Mouse (Mus musculus): ENCODE data around the gene Cntn3. TPM values are rescaled to one million over a fixed set of nuclear protein-coding genes. Genes with fewer than 3 reads are reported as not detected.
A peak's percentile ranks its signal among the peaks of the same experiment; 100 is the strongest.

Cntn3 gene
- polyA plus RNA-seq, 1 experiment from 2014 or later: 4.0 TPM

DNA sequence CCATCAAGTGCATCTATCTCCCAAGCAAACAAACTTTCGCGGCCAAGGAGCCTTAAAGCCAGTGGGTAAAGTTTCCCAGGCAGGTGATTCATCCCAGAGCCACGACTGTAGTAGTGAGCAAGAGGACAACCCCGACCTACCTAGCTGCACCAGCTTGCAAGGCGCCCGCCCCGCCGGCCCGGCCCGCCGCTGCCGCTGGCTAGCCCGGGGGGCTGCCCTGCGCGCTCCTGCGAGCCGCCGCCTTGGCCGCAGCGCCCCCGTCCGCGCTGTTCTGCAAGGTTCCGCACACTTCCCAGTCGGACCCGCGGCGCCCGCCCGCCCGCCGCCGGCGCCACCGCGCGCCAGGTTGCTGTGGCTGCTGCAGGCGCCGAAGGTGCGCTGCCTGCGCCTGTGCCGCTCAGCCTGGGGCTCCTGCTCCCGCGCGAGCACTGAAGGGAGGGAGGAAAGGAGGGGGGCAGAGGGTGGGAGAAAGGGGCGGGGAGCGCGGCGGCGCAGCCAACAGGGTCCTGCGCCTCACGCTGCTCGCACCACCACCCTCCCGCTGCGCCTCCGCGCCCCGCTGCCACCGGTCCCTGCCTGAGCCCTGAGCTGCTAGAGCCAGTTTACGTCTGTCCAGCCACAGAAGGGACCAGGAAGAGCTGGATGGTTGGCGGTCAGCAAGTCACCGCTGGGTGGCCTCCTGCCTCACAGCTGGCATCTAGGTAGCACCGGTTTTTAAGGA lies 8.7 kb downstream of the Cntn3 start:
- WGBS: under 1% methylated on average over 63 of the region's 63 CpGs

DNA sequence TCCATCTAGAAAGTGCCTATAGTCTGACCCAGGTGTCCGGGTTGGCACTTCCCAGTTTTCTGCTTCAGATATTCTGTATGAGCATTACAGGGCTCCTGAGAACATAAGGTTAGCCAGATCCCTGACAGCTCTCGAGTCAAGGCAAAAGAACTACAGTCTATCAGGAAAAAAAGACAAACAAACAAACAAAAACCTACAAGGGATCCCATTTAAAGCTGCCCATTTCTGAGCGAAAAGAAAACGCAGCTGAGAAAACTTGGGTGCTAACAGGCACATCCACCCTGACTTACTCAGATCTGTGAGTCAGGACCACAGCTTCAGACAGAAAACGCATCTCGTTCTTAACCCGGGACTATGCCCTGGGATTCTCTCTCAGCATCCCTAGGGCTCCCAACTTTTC lies 9.5 kb downstream of the Cntn3 start:
- peak overlapping the region; percentile 85 for H3K4me2 ChIP-seq (ENCODE audit: low read length)
- no peaks in the 10 kb centered on the region for H3K27me3 ChIP-seq (ENCODE audit: control insufficient read depth, insufficient read depth, low read length)
- DNase-seq (peak; percentile 44), ATAC-seq (ENCODE audit: low FRiP score, low TSS enrichment) (no peak)
- H3K9ac ChIP-seq (replicated peaks; ENCODE audit: low read length): peak overlapping the region; percentile 46; the same call in 1 of the 2 replicates
- no peaks in the 10 kb centered on the region for H3K4me1 ChIP-seq (ENCODE audit: control insufficient read depth, insufficient read depth, low read length)
- WGBS: 6% methylated on average over 7 of the region's 7 CpGs
- H3K36me3 ChIP-seq (ENCODE audit: control insufficient read depth, insufficient read depth, low read length): no peaks in the 10 kb centered on the region
- H3K4me3 ChIP-seq (replicated peaks; ENCODE audit: low read depth, low read length): peak overlapping the region; percentile 52
- no peak overlapping the region for H3K27ac ChIP-seq (replicated peaks; ENCODE audit: low read depth, low read length)
- H3K9me3 ChIP-seq (ENCODE audit: control insufficient read depth, low read length): no peaks in the 10 kb centered on the region

More for the DNA sequence above, 8.7 kb downstream of the Cntn3 start:
- Histone ChIP-seq H3K36me3 (ENCODE audit: control insufficient read depth, insufficient read depth, low read length) (no peaks in the 10 kb centered on the region), H3K27ac (replicated peaks; ENCODE audit: low read depth, low read length) (peak overlapping the region; percentile 53), H3K4me3 (replicated peaks; ENCODE audit: low read depth, low read length) (peak overlapping the region; percentile 52), H3K4me1 (ENCODE audit: control insufficient read depth, insufficient read depth, low read length) (no peaks in the 10 kb centered on the region), H3K9me3 (ENCODE audit: control insufficient read depth, low read length) (no peaks in the 10 kb centered on the region), H3K4me2 (ENCODE audit: low read length) (peak overlapping the region; percentile 85), H3K9ac (replicated peaks; ENCODE audit: low read length) (peak overlapping the region; percentile 46), H3K27me3 (ENCODE audit: control insufficient read depth, insufficient read depth, low read length) (no peaks in the 10 kb centered on the region)
- ATAC-seq (ENCODE audit: low FRiP score, low TSS enrichment) (peak; percentile 98), DNase-seq (peak; percentile 90)

- 78% methylated on average over 3 of the region's 3 CpGs for WGBS
- Histone ChIP-seq H3K4me1 (ENCODE audit: control insufficient read depth, insufficient read depth, low read length) (no peaks in the 10 kb centered on the region), H3K9me3 (ENCODE audit: control insufficient read depth, low read length) (no peaks in the 10 kb centered on the region), H3K27me3 (ENCODE audit: control insufficient read depth, insufficient read depth, low read length) (no peaks in the 10 kb centered on the region), H3K4me3 (replicated peaks; ENCODE audit: low read depth, low read length) (no peak overlapping the region), H3K4me2 (ENCODE audit: low read length) (no peak overlapping the region), H3K9ac (replicated peaks; ENCODE audit: low read length) (no peak overlapping the region), H3K36me3 (ENCODE audit: control insufficient read depth, insufficient read depth, low read length) (no peaks in the 10 kb centered on the region), H3K27ac (replicated peaks; ENCODE audit: low read depth, low read length) (no peak overlapping the region)
- ATAC-seq (ENCODE audit: low FRiP score, low TSS enrichment): no peak
- DNase-seq: no peak
Measured at GRCm38 (mm10) chr6:102557521-102557920, 15.4 kb downstream of the Cntn3 start.

DNA sequence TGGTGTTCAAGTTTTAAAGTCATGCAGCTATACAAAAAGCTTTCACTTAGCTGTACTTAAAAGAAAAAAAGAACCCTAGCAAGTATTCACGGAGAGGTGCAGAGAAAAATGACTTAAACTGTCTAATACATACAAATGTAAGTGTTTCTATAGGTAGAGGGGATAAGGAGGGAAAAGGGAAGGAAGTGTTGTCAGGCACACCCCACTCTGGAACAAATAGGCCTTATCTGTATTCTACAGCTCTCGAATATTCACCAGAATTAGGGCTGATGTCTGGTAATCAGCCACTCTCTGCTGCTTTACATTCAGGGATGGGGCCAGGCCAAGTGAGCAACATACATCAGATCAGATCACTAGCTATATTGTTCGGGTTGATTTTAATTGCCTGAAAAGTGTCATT lies 16.4 kb downstream of the Cntn3 start:
- Histone ChIP-seq H3K9ac (replicated peaks; ENCODE audit: low read length) (no peak overlapping the region), H3K36me3 (ENCODE audit: control insufficient read depth, insufficient read depth, low read length) (no peaks in the 10 kb centered on the region), H3K27me3 (ENCODE audit: control insufficient read depth, insufficient read depth, low read length) (no peaks in the 10 kb centered on the region), H3K27ac (replicated peaks; ENCODE audit: low read depth, low read length) (no peak overlapping the region), H3K9me3 (ENCODE audit: control insufficient read depth, low read length) (no peaks in the 10 kb centered on the region), H3K4me3 (replicated peaks; ENCODE audit: low read depth, low read length) (no peak overlapping the region), H3K4me2 (ENCODE audit: low read length) (no peak overlapping the region), H3K4me1 (ENCODE audit: control insufficient read depth, insufficient read depth, low read length) (no peaks in the 10 kb centered on the region)
- no peak for ATAC-seq (ENCODE audit: low FRiP score, low TSS enrichment)
- no peak for DNase-seq
- WGBS: 72% methylated on average over 3 of the region's 3 CpGs

GRCm38 (mm10) chr6:102555814-102556437 lies 17.0 kb downstream of the Cntn3 start:
- Histone ChIP-seq H3K4me3 (replicated peaks; ENCODE audit: low read depth, low read length) (no peak overlapping the region), H3K9ac (replicated peaks; ENCODE audit: low read length) (no peak overlapping the region), H3K4me1 (ENCODE audit: control insufficient read depth, insufficient read depth, low read length) (no peaks in the 10 kb centered on the region), H3K36me3 (ENCODE audit: control insufficient read depth, insufficient read depth, low read length) (no peaks in the 10 kb centered on the region), H3K27ac (replicated peaks; ENCODE audit: low read depth, low read length) (no peak overlapping the region), H3K4me2 (ENCODE audit: low read length) (no peak overlapping the region), H3K9me3 (ENCODE audit: control insufficient read depth, low read length) (no peaks in the 10 kb centered on the region), H3K27me3 (ENCODE audit: control insufficient read depth, insufficient read depth, low read length) (no peaks in the 10 kb centered on the region)
- ATAC-seq (ENCODE audit: low FRiP score, low TSS enrichment): no peak
- DNase-seq: no peak
- 91% methylated on average over 4 of the region's 4 CpGs for WGBS

DNA sequence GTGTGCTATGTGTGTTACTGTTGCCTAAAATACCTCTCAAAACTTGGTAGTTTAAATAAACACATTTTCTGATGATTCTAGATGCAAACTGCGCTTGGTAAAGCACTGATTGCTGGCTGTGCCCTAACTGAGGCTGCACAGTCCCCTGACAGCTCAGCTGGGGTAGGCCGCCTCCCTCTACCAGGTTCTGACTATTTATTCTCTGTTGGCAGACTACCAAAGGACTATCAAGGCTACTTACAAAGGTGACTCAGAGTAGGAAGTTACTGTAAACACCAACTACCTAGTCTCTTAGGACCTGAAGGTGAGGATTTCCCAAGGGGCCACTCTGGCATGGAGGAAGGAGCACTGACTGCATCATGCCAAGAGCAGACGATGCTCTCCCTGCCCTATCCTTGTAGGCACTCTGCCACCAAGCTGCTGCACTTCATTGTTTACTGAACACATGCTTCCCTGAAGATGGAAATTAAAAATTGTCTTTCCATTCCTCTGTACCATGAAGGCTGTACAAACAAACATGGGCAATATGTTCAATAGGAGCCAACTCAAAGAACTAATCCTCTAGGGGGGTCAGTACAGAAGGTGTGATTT lies 17.7 kb downstream of the Cntn3 start:
- Histone ChIP-seq H3K4me2 (ENCODE audit: low read length) (no peak overlapping the region), H3K36me3 (ENCODE audit: control insufficient read depth, insufficient read depth, low read length) (no peaks in the 10 kb centered on the region), H3K9me3 (ENCODE audit: control insufficient read depth, low read length) (no peaks in the 10 kb centered on the region), H3K9ac (replicated peaks; ENCODE audit: low read length) (no peak overlapping the region), H3K27me3 (ENCODE audit: control insufficient read depth, insufficient read depth, low read length) (no peaks in the 10 kb centered on the region), H3K27ac (replicated peaks; ENCODE audit: low read depth, low read length) (no peak overlapping the region), H3K4me3 (replicated peaks; ENCODE audit: low read depth, low read length) (no peak overlapping the region), H3K4me1 (ENCODE audit: control insufficient read depth, insufficient read depth, low read length) (no peaks in the 10 kb centered on the region)
- no peak for DNase-seq
- no peak for ATAC-seq (ENCODE audit: low FRiP score, low TSS enrichment)
- 87% methylated on average over 3 of the region's 3 CpGs for WGBS

- DNase-seq (no peak), ATAC-seq (ENCODE audit: low FRiP score, low TSS enrichment) (no peak)
- Histone ChIP-seq H3K9ac (replicated peaks; ENCODE audit: low read length) (no peak overlapping the region), H3K4me3 (replicated peaks; ENCODE audit: low read depth, low read length) (no peak overlapping the region), H3K27ac (replicated peaks; ENCODE audit: low read depth, low read length) (no peak overlapping the region), H3K27me3 (ENCODE audit: control insufficient read depth, insufficient read depth, low read length) (no peaks in the 10 kb centered on the region), H3K36me3 (ENCODE audit: control insufficient read depth, insufficient read depth, low read length) (no peaks in the 10 kb centered on the region), H3K9me3 (ENCODE audit: control insufficient read depth, low read length) (no peaks in the 10 kb centered on the region), H3K4me1 (ENCODE audit: control insufficient read depth, insufficient read depth, low read length) (no peaks in the 10 kb centered on the region), H3K4me2 (ENCODE audit: low read length) (no peak overlapping the region)
- WGBS: 88% methylated on average over 7 of the region's 7 CpGs
Measured at GRCm38 (mm10) chr6:102541633-102542412, 31.1 kb downstream of the Cntn3 start.

DNA sequence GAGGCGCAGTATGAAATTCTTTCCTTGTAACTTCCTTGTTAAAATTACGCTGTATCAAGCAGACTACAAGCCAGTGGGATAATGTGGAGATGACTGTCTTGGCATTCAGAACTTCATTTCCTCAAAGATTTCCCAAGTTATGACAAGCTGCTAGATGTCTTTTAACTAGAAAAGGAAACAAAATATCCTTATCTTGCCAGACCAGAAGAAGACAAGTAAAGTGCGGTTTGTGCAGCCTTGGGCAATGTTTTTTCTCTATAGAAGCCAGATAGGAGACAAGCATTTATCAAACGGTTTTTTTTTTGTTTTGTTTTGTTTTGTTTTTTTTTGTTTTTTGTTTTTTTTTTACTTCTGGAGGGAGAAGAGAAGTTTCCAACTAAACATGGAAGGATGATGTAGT lies 37.3 kb downstream of the Cntn3 start:
- ATAC-seq (ENCODE audit: low FRiP score, low TSS enrichment) (no peak), DNase-seq (no peak)
- H3K4me2 ChIP-seq (ENCODE audit: low read length): no peak overlapping the region
- no peak overlapping the region for H3K9ac ChIP-seq (replicated peaks; ENCODE audit: low read length)
- no peaks in the 10 kb centered on the region for H3K36me3 ChIP-seq (ENCODE audit: control insufficient read depth, insufficient read depth, low read length)
- H3K9me3 ChIP-seq (ENCODE audit: control insufficient read depth, low read length): no peaks in the 10 kb centered on the region
- no peak overlapping the region for H3K4me3 ChIP-seq (replicated peaks; ENCODE audit: low read depth, low read length)
- WGBS: 86% methylated on average over 4 of the region's 4 CpGs
- no peaks in the 10 kb centered on the region for H3K4me1 ChIP-seq (ENCODE audit: control insufficient read depth, insufficient read depth, low read length)
- no peak overlapping the region for H3K27ac ChIP-seq (replicated peaks; ENCODE audit: low read depth, low read length)
- H3K27me3 ChIP-seq (ENCODE audit: control insufficient read depth, insufficient read depth, low read length): no peaks in the 10 kb centered on the region

Data from midbrain, embryonic 14.5 days (tissue).